Mouse (Mus musculus) bone marrow macrophage, adult 2 months (primary cell): Measurements from ENCODE around the gene Mark4.

ENCODE experiments used
- CTCF ChIP-seq: IDR thresholded peaks from 2 replicates; pipeline ENCODE4 v1.5.1; 2012; ENCODE audit warnings: low read depth, mild to moderate bottlenecking, low read length, moderate library complexity
- POLR2A ChIP-seq: IDR thresholded peaks from 2 replicates; pipeline ENCODE4 v1.6.1; 2012; ENCODE audit warnings: mild to moderate bottlenecking, low read depth, low read length, borderline replicate concordance

DNA sequence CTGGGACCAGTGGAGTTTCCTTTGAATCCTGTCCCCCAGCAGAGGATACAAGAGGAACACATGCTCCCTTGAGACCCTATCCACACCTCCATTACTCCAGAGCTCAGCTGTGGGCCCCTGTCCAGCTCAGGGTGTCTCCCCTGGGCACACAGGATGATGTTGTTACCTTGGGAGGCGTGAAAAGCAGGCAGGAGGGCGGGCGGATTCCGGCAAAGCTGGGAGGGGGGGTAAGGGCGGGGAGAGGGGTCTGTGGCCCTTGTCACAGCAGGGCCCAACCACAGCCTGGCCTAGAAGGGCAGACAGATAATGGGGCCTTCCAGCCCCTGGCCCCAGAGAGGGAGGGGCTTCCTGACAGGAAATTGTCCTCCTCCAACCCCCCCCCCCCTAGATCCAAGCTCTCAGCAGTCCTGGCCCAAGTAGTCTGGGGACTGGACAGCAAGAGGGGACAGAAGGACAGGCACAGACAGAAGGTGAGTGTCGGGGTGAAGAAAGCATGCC is 4.3 kb upstream of the Mark4 start, which contains the start of gene Exoc3l2:
- no peak for TF ChIP-seq CTCF
- TF ChIP-seq POLR2A: no peak
